In genomic region chr14:121279106-121279505, GRCm38 (mm10) we compare ENCODE assay signal across 8 mouse cellular contexts.
DNase-seq lines count a peak whose midpoint lies in the region; ATAC-seq and TF ChIP-seq lines count a peak whose summit lies in the region.

No protein-coding gene starts in this region.

- H3K27me3 ChIP-seq in CH12.LX (replicated peaks), result no peaks in the 10 kb centered on the region
- H3K27me3 ChIP-seq in forebrain, embryonic 10.5 days (ENCODE audit: poor library complexity, severe bottlenecking), result no peaks in the 10 kb centered on the region
- no peaks in the 10 kb centered on the region for H3K27me3 ChIP-seq in heart, embryonic 16.5 days (ENCODE audit: control insufficient read depth, insufficient read depth, low read length)
- H3K27me3 ChIP-seq in liver, embryonic 13.5 days, result no peaks in the 10 kb centered on the region
- H3K27me3 ChIP-seq in neural tube, embryonic 11.5 days (ENCODE audit: control insufficient read depth, insufficient read depth, low read length), result no peaks in the 10 kb centered on the region
- no peaks in the 10 kb centered on the region for H3K27me3 ChIP-seq in stomach, embryonic 16.5 days (ENCODE audit: control insufficient read depth, insufficient read depth, low read length)

- ATAC-seq in heart, embryonic 16.5 days (replicated peaks; ENCODE audit: extremely low read depth, insufficient read depth, low FRiP score), result peak; percentile 59; the same call in 1 of the 2 replicates
- peak; percentile 53 for ATAC-seq in liver, embryonic 13.5 days (ENCODE audit: low read depth)
- peak; percentile 70 for ATAC-seq in neural tube, embryonic 11.5 days (ENCODE audit: insufficient read depth, low FRiP score, low TSS enrichment)
- ATAC-seq in stomach, embryonic 16.5 days (ENCODE audit: insufficient read depth, low FRiP score), result peak; percentile 62

- H3K36me3 ChIP-seq in CH12.LX (replicated peaks in 1 of 2; ENCODE audit: control insufficient read depth in 1 of 2, insufficient read depth in 1 of 2, low read length in 1 of 2), result peaks cover 43 to 96% of the 10 kb centered on the region in 2 experiments
- peaks cover 98% of the 10 kb centered on the region for H3K36me3 ChIP-seq in forebrain, embryonic 10.5 days (replicated peaks)
- peaks cover 28% of the 10 kb centered on the region for H3K36me3 ChIP-seq in heart, embryonic 16.5 days (ENCODE audit: control insufficient read depth, insufficient read depth)
- H3K36me3 ChIP-seq in liver, embryonic 13.5 days, result peaks cover 27% of the 10 kb centered on the region
- H3K36me3 ChIP-seq in neural tube, embryonic 11.5 days (ENCODE audit: control insufficient read depth, insufficient read depth, low read length), result peaks cover 11% of the 10 kb centered on the region
- 0 out of 2 replicates have a peak, but pooled peaks cover 2% of the 10 kb centered on the region for H3K36me3 ChIP-seq in stomach, embryonic 16.5 days (ENCODE audit: control insufficient read depth, insufficient read depth, low read length)

- peak; percentile 90 for TF ChIP-seq RAD21 in CH12.LX (IDR thresholded peaks at IDR 0.05; ENCODE audit: low read depth, low read length)

- peak; percentile 90 to 93 for TF ChIP-seq CTCF in CH12.LX (conservative IDR thresholded peaks at IDR 0.05 in 1 of 2, IDR thresholded peaks at IDR 0.05 in 1 of 2; ENCODE audit: low read depth in 2 of 2, low read length in 2 of 2)

- in situ Hi-C loops in CH12.LX (cut with MboI; ENCODE audit: low pct_ligation_motif_present, low pct_unique_long_range_greater_than_20kb, low sequenced_read_pairs), result no loop called here

- DNase-seq in CH12.LX (ENCODE audit: extremely low read depth), result peak; percentile 66
- DNase-seq in c-Kit-positive CD71-negative TER-119-negative erythroid progenitor cells, embryonic 14.5 days (ENCODE audit: low read depth), result peak; percentile 56
- DNase-seq in forebrain, embryonic 10.5 days (ENCODE audit: extremely low spot score, low spot score), result peak; percentile 82
- peak; percentile 87 for DNase-seq in kidney, postnatal 14 days
- DNase-seq in liver, embryonic 13.5 days, result peak; percentile 61
- DNase-seq in neural tube, embryonic 11.5 days (ENCODE audit: low spot score), result peak; percentile 83

- H3K9ac ChIP-seq in CH12.LX (ENCODE audit: insufficient read depth, low read depth), result no peak overlapping the region
- no peak overlapping the region for H3K9ac ChIP-seq in heart, embryonic 16.5 days (ENCODE audit: low read length)
- no peak overlapping the region for H3K9ac ChIP-seq in liver, embryonic 13.5 days
- no peak overlapping the region for H3K9ac ChIP-seq in neural tube, embryonic 11.5 days (ENCODE audit: low read length)
- no peak overlapping the region for H3K9ac ChIP-seq in stomach, embryonic 16.5 days (ENCODE audit: low read length)

- TF ChIP-seq EP300 in CH12.LX (IDR thresholded peaks at IDR 0.05; ENCODE audit: low read length), result no peak

- H3K4me3 ChIP-seq in CH12.LX (replicated peaks in 1 of 3; ENCODE audit: low read depth in 2 of 3, low read length in 2 of 3, poor library complexity in 1 of 3), result no peak overlapping the region
- H3K4me3 ChIP-seq in forebrain, embryonic 10.5 days, result no peak overlapping the region
- no peak overlapping the region for H3K4me3 ChIP-seq in heart, embryonic 16.5 days (ENCODE audit: low read length)
- H3K4me3 ChIP-seq in liver, embryonic 13.5 days (replicated peaks), result no peak overlapping the region
- no peak overlapping the region for H3K4me3 ChIP-seq in neural tube, embryonic 11.5 days (ENCODE audit: low read depth, low read length)
- no peak overlapping the region for H3K4me3 ChIP-seq in stomach, embryonic 16.5 days (replicated peaks; ENCODE audit: low read length)

- H3K4me1 ChIP-seq in CH12.LX (ENCODE audit: control insufficient read depth in 1 of 2, insufficient read depth in 2 of 2), result peaks cover 0 to 2% of the 10 kb centered on the region in 2 experiments; a peak in 1 of 4 replicates
- H3K4me1 ChIP-seq in forebrain, embryonic 10.5 days, result no peaks in the 10 kb centered on the region
- H3K4me1 ChIP-seq in heart, embryonic 16.5 days (ENCODE audit: control insufficient read depth, insufficient read depth, low read length), result peaks cover 11% of the 10 kb centered on the region
- no peaks in the 10 kb centered on the region for H3K4me1 ChIP-seq in liver, embryonic 13.5 days (replicated peaks)
- no peaks in the 10 kb centered on the region for H3K4me1 ChIP-seq in neural tube, embryonic 11.5 days (ENCODE audit: control insufficient read depth, insufficient read depth, low read length)
- H3K4me1 ChIP-seq in stomach, embryonic 16.5 days (ENCODE audit: control insufficient read depth, insufficient read depth, low read length), result no peaks in the 10 kb centered on the region

- no peak for TF ChIP-seq POLR2A in CH12.LX (IDR thresholded peaks at IDR 0.05; ENCODE audit: low read depth, low read length)

- H3K27ac ChIP-seq in CH12.LX (ENCODE audit: insufficient read depth, low read depth), result no peak overlapping the region
- H3K27ac ChIP-seq in forebrain, embryonic 10.5 days, result no peak overlapping the region
- no peak overlapping the region for H3K27ac ChIP-seq in heart, embryonic 16.5 days (ENCODE audit: low read length)
- H3K27ac ChIP-seq in liver, embryonic 13.5 days, result no peak overlapping the region
- no peak overlapping the region for H3K27ac ChIP-seq in neural tube, embryonic 11.5 days (ENCODE audit: low read depth, low read length)
- H3K27ac ChIP-seq in stomach, embryonic 16.5 days (ENCODE audit: low read length), result no peak overlapping the region

- H3K79me2 ChIP-seq in CH12.LX (replicated peaks; ENCODE audit: control insufficient read depth, extremely low read depth, insufficient read depth, poor library complexity, severe bottlenecking), result no peaks in the 10 kb centered on the region

- H3K9me3 ChIP-seq in CH12.LX (replicated peaks; ENCODE audit: low read length), result no peaks in the 10 kb centered on the region
- H3K9me3 ChIP-seq in forebrain, embryonic 10.5 days, result no peaks in the 10 kb centered on the region
- H3K9me3 ChIP-seq in heart, embryonic 16.5 days (replicated peaks; ENCODE audit: control insufficient read depth, low read length), result no peaks in the 10 kb centered on the region
- H3K9me3 ChIP-seq in liver, embryonic 13.5 days (replicated peaks), result no peaks in the 10 kb centered on the region
- H3K9me3 ChIP-seq in neural tube, embryonic 11.5 days (ENCODE audit: control insufficient read depth, low read length), result no peaks in the 10 kb centered on the region
- H3K9me3 ChIP-seq in stomach, embryonic 16.5 days (replicated peaks; ENCODE audit: control insufficient read depth, low read length), result no peaks in the 10 kb centered on the region

- dilution Hi-C loops in CH12.LX (cut with MboI; ENCODE audit: extremely low pct_ligation_motif_present, extremely low pct_unique_long_range_greater_than_20kb, low sequenced_read_pairs), result no loop called here

- 38% methylated on average over 6 of the region's 6 CpGs for WGBS in forebrain, embryonic 10.5 days
- WGBS in heart, embryonic 16.5 days, result 28% methylated on average over 6 of the region's 6 CpGs
- WGBS in liver, embryonic 13.5 days (ENCODE audit: insufficient replicate concordance), result 26% methylated on average over 6 of the region's 6 CpGs
- WGBS in neural tube, embryonic 11.5 days, result 36% methylated on average over 6 of the region's 6 CpGs
- WGBS in stomach, embryonic 16.5 days, result 32% methylated on average over 6 of the region's 6 CpGs

- H3K4me2 ChIP-seq in CH12.LX (ENCODE audit: insufficient read depth, low read depth, poor library complexity, severe bottlenecking), result no peak overlapping the region
- no peak overlapping the region for H3K4me2 ChIP-seq in heart, embryonic 16.5 days (ENCODE audit: low read depth, low read length)
- H3K4me2 ChIP-seq in liver, embryonic 13.5 days, result no peak overlapping the region
- H3K4me2 ChIP-seq in neural tube, embryonic 11.5 days (ENCODE audit: low read depth), result no peak overlapping the region
- H3K4me2 ChIP-seq in stomach, embryonic 16.5 days (ENCODE audit: low read depth, low read length), result no peak overlapping the region

TF ChIP-seq in CH12.LX, 34 proteins besides CTCF, POLR2A, EP300 and RAD21:
- TF ChIP-seq ZC3H11A (IDR thresholded peaks at IDR 0.05; ENCODE audit: low read depth, low read length) (peak; percentile 86), SMC3 (IDR thresholded peaks at IDR 0.05; ENCODE audit: low read depth, low read length) (peak; percentile 95), ZMIZ1 (IDR thresholded peaks at IDR 0.05; ENCODE audit: low read depth, low read length) (no peak)
